Mouse (Mus musculus) embryo, embryonic 10.5 days (tissue): Measurements from ENCODE around the gene Dgkq.
A peak's percentile ranks its signal among the peaks of the same experiment; 100 is the strongest.
"Not testable (repeated sequence)": the region's sequence is repeated elsewhere in the genome, so short reads cannot be mapped to it uniquely, and the experiment has no call there.

ENCODE experiments used
- DNase-seq: peaks from one replicate; pipeline ENCODE4 v3.0.0-alpha.2; 2015; ENCODE audit warnings: low spot score

Gene Dgkq

GRCm38 (mm10) chr5:108655381-108655780 is 14.1 kb downstream of the Dgkq start:
- DNase-seq, result no peak

- DNase-seq, result no peak
Measured at GRCm38 (mm10) chr5:108654444-108654990, 15.0 kb downstream of the Dgkq start.

- DNase-seq, result no peak
Measured at GRCm38 (mm10) chr5:108653341-108653740, 16.1 kb downstream of the Dgkq start.

GRCm38 (mm10) chr5:108651823-108652222 is 17.6 kb downstream of the Dgkq start:
- peak; percentile 78 for DNase-seq

GRCm38 (mm10) chr5:108651136-108651720 is 18.2 kb downstream of the Dgkq start:
- no peak for DNase-seq

- DNase-seq, result no peak
Measured at GRCm38 (mm10) chr5:108650341-108650740, 19.1 kb downstream of the Dgkq start.

- DNase-seq, result no peak
Measured at GRCm38 (mm10) chr5:108648937-108649576, 20.4 kb downstream of the Dgkq start.

GRCm38 (mm10) chr5:108647820-108648465 is 21.5 kb downstream of the Dgkq start:
- no peak for DNase-seq

GRCm38 (mm10) chr5:108647311-108647710 is 22.2 kb downstream of the Dgkq start:
- DNase-seq, result no peak

- no peak for DNase-seq
Measured at GRCm38 (mm10) chr5:108646343-108646660, 23.2 kb downstream of the Dgkq start.

GRCm38 (mm10) chr5:108645651-108646342 is 23.7 kb downstream of the Dgkq start:
- DNase-seq, result no peak

GRCm38 (mm10) chr5:108643674-108644073 is 25.8 kb downstream of the Dgkq start:
- no peak for DNase-seq

GRCm38 (mm10) chr5:108636172-108636571 is 33.3 kb downstream of the Dgkq start:
- DNase-seq, result no peak

GRCm38 (mm10) chr5:108634088-108634487 is 35.4 kb downstream of the Dgkq start:
- not testable (repeated sequence) for DNase-seq

GRCm38 (mm10) chr5:108633676-108634075 is 35.8 kb downstream of the Dgkq start:
- no peak for DNase-seq

GRCm38 (mm10) chr5:108629634-108630483 is 39.6 kb downstream of the Dgkq start, which contains the start of the genes Gak and Tmem175:
Gene Gak, minus strand, starts transcription at chr5:108629755.
Gene Tmem175, plus strand, starts transcription at chr5:108629770.
- DNase-seq, result peak; percentile 95

GRCm38 (mm10) chr5:108628891-108629633 is 40.4 kb downstream of the Dgkq start:
- DNase-seq, result no peak

- no peak for DNase-seq
Measured at GRCm38 (mm10) chr5:108626050-108626660, 43.3 kb downstream of the Dgkq start.

- no peak for DNase-seq
Measured at GRCm38 (mm10) chr5:108621870-108622269, 47.6 kb downstream of the Dgkq start.

- no peak for DNase-seq
Measured at GRCm38 (mm10) chr5:108610426-108610825, 59.0 kb downstream of the Dgkq start.
